Mouse (Mus musculus) CH12.LX (cell line): Measurements from ENCODE around the gene Stox2. TPM values are rescaled to one million over a fixed set of nuclear protein-coding genes. Genes with fewer than 3 reads are reported as not detected.

Source experiments
- DNase-seq: peaks from one replicate; pipeline ENCODE4 v3.0.0-alpha.2; 2013; ENCODE audit errors: extremely low read depth
- H3K27ac ChIP-seq: 2 replicates; pipeline ENCODE4 v1.5.1; 2012; ENCODE audit warnings: low read depth, mild to moderate bottlenecking, control low read depth, moderate library complexity; ENCODE audit not compliant: insufficient read depth
- H3K27me3 ChIP-seq: replicated peaks from 2 replicates; pipeline ENCODE3; 2012; ENCODE audit warnings: inconsistent platforms
- H3K36me3 ChIP-seq, 2 experiments: replicated peaks in 1 of 2; 2 replicates each; pipeline versions ENCODE3 to v1.6.1; 2012; ENCODE audit warnings: inconsistent platforms in 1 of 2, low read length in 1 of 2, mild to moderate bottlenecking in 1 of 2, mixed read lengths in 1 of 2, moderate library complexity in 1 of 2; ENCODE audit not compliant: control insufficient read depth in 1 of 2, insufficient read depth in 1 of 2
- H3K4me1 ChIP-seq, 2 experiments: 2 replicates each; pipeline ENCODE4 v1.6.1; 2012; ENCODE audit warnings: inconsistent platforms in 1 of 2, moderate library complexity in 1 of 2; ENCODE audit not compliant: insufficient read depth in 2 of 2, control insufficient read depth in 1 of 2
- H3K4me2 ChIP-seq: 2 replicates; pipeline ENCODE4 v1.6.1; 2012; ENCODE audit warnings: low read depth, mild to moderate bottlenecking, control low read depth; ENCODE audit not compliant: poor library complexity, insufficient read depth, severe bottlenecking
- H3K4me3 ChIP-seq, 3 experiments: fragments of 150-350 bp in 1 of 3; sonication (generic) in 1 of 3; replicated peaks in 1 of 3; 2 replicates each; pipeline versions ENCODE3 to v1.5.1; 2011 to 2012; ENCODE audit warnings: low read depth in 2 of 3, low read length in 2 of 3, mild to moderate bottlenecking in 2 of 3, moderate library complexity in 2 of 3, control low read depth in 1 of 3, improper control_type of control experiment in 1 of 3, inconsistent platforms in 1 of 3, mixed read lengths in 1 of 3; ENCODE audit not compliant: poor library complexity in 1 of 3
- H3K79me2 ChIP-seq: replicated peaks from 2 replicates; pipeline ENCODE4 v1.6.1; 2012; ENCODE audit warnings: mild to moderate bottlenecking, moderate library complexity; ENCODE audit not compliant: control insufficient read depth, poor library complexity, insufficient read depth, severe bottlenecking; ENCODE audit errors: extremely low read depth
- H3K9ac ChIP-seq: 2 replicates; pipeline ENCODE4 v1.6.1; 2012; ENCODE audit warnings: low read depth, mild to moderate bottlenecking, control low read depth, moderate library complexity; ENCODE audit not compliant: insufficient read depth
- H3K9me3 ChIP-seq: replicated peaks from 2 replicates; pipeline ENCODE3; 2012; ENCODE audit warnings: low read length, inconsistent platforms, mixed read lengths
- CHD2 ChIP-seq: IDR thresholded peaks from 2 replicates; pipeline ENCODE4 v1.6.1; 2011; ENCODE audit warnings: low read length, improper control_type of control experiment
- CTCF ChIP-seq, 2 experiments: IDR thresholded peaks in 1 of 2; conservative IDR thresholded peaks in 1 of 2; 2 replicates each; pipeline ENCODE4 v1.5.1; 2011 to 2012; ENCODE audit warnings: low read depth in 2 of 2, low read length in 2 of 2, improper control_type of control experiment in 1 of 2, inconsistent platforms in 1 of 2, mild to moderate bottlenecking in 1 of 2, moderate library complexity in 1 of 2
- E2F4 ChIP-seq: IDR thresholded peaks from 2 replicates; pipeline ENCODE4 v1.6.1; 2011; ENCODE audit warnings: low read depth, low read length, improper control_type of control experiment; ENCODE audit not compliant: insufficient replicate concordance
- ELF1 ChIP-seq: IDR thresholded peaks from 2 replicates; pipeline ENCODE4 v1.6.1; 2014; ENCODE audit warnings: low read depth, mild to moderate bottlenecking, inconsistent platforms, low read length, improper control_type of control experiment
- EP300 ChIP-seq: IDR thresholded peaks from 2 replicates; pipeline ENCODE4 v1.6.1; 2011; ENCODE audit warnings: low read length, improper control_type of control experiment
- ETS1 ChIP-seq: conservative IDR thresholded peaks from 2 replicates; pipeline ENCODE4 v1.6.1; 2012; ENCODE audit warnings: low read depth, mild to moderate bottlenecking, inconsistent platforms, low read length, improper control_type of control experiment, moderate library complexity
- GABPA ChIP-seq: IDR thresholded peaks from 2 replicates; pipeline ENCODE4 v1.6.1; 2012; ENCODE audit warnings: low read depth, low read length, improper control_type of control experiment, inconsistent platforms; ENCODE audit not compliant: insufficient replicate concordance
- HCFC1 ChIP-seq: IDR thresholded peaks from 2 replicates; pipeline ENCODE4 v1.6.1; 2012; ENCODE audit warnings: low read depth, mild to moderate bottlenecking, inconsistent platforms, low read length, improper control_type of control experiment
- JUND ChIP-seq: conservative IDR thresholded peaks from 2 replicates; pipeline ENCODE4 v1.6.1; 2011; ENCODE audit warnings: low read depth, low read length, improper control_type of control experiment
- KAT2A ChIP-seq: IDR thresholded peaks from 2 replicates; pipeline ENCODE4 v1.6.1; 2012; ENCODE audit warnings: low read length, improper control_type of control experiment, inconsistent platforms; ENCODE audit not compliant: insufficient replicate concordance
- MAX ChIP-seq: IDR thresholded peaks from 2 replicates; pipeline ENCODE4 v1.6.1; 2011; ENCODE audit warnings: low read length, improper control_type of control experiment
- MAZ ChIP-seq: IDR thresholded peaks from 2 replicates; pipeline ENCODE4 v1.6.1; 2012; ENCODE audit warnings: low read depth, mild to moderate bottlenecking, inconsistent platforms, low read length, improper control_type of control experiment, moderate library complexity
- MEF2A ChIP-seq: IDR thresholded peaks from 2 replicates; pipeline ENCODE4 v1.6.1; 2014; ENCODE audit warnings: low read depth, mild to moderate bottlenecking, inconsistent platforms, low read length, improper control_type of control experiment, borderline replicate concordance
- MXI1 ChIP-seq: IDR thresholded peaks from 2 replicates; pipeline ENCODE4 v1.6.1; 2011; ENCODE audit warnings: mild to moderate bottlenecking, low read depth, low read length, improper control_type of control experiment
- MYC ChIP-seq: IDR thresholded peaks from 2 replicates; pipeline ENCODE4 v1.6.1; 2011; ENCODE audit warnings: low read depth, mild to moderate bottlenecking, improper control_type of control experiment, low read length
- NELFE ChIP-seq: IDR thresholded peaks from 2 replicates; pipeline ENCODE4 v1.6.1; 2011; ENCODE audit warnings: low read depth, low read length, improper control_type of control experiment
- PAX5 ChIP-seq: IDR thresholded peaks from 2 replicates; pipeline ENCODE4 v1.6.1; 2012; ENCODE audit warnings: low read length, inconsistent platforms, mixed read lengths
- POLR2AphosphoS2 ChIP-seq: IDR thresholded peaks from 2 replicates; pipeline ENCODE4 v1.6.1; 2011; ENCODE audit warnings: low read depth, low read length, improper control_type of control experiment
- RAD21 ChIP-seq: IDR thresholded peaks from 2 replicates; pipeline ENCODE4 v1.6.1; 2011; ENCODE audit warnings: low read depth, mild to moderate bottlenecking, low read length, improper control_type of control experiment, moderate library complexity
- RCOR1 ChIP-seq: conservative IDR thresholded peaks from 2 replicates; pipeline ENCODE4 v1.6.1; 2012; ENCODE audit warnings: low read depth, mild to moderate bottlenecking, inconsistent platforms, low read length, improper control_type of control experiment
- SIN3A ChIP-seq: IDR thresholded peaks from 2 replicates; pipeline ENCODE4 v1.6.1; 2012; ENCODE audit warnings: low read length, improper control_type of control experiment, inconsistent platforms
- SMC3 ChIP-seq: IDR thresholded peaks from 2 replicates; pipeline ENCODE4 v1.6.1; 2011; ENCODE audit warnings: low read depth, low read length, improper control_type of control experiment
- TBP ChIP-seq: conservative IDR thresholded peaks from 2 replicates; pipeline ENCODE4 v1.6.1; 2011; ENCODE audit warnings: low read depth, low read length, improper control_type of control experiment
- TCF12 ChIP-seq: IDR thresholded peaks from 2 replicates; pipeline ENCODE4 v1.6.1; 2014; ENCODE audit warnings: low read depth, mild to moderate bottlenecking, inconsistent platforms, low read length, improper control_type of control experiment
- USF1 ChIP-seq: IDR thresholded peaks from 2 replicates; pipeline ENCODE4 v1.6.1; 2014; ENCODE audit warnings: low read depth, mild to moderate bottlenecking, inconsistent platforms, low read length, improper control_type of control experiment
- ZC3H11A ChIP-seq: IDR thresholded peaks from 2 replicates; pipeline ENCODE4 v1.6.1; 2012; ENCODE audit warnings: low read depth, mild to moderate bottlenecking, inconsistent platforms, low read length, improper control_type of control experiment
- ZKSCAN1 ChIP-seq: IDR thresholded peaks from 2 replicates; pipeline ENCODE4 v1.6.1; 2012; ENCODE audit warnings: low read depth, inconsistent platforms, low read length, improper control_type of control experiment, borderline replicate concordance
- ZNF384 ChIP-seq: IDR thresholded peaks from 2 replicates; pipeline ENCODE4 v1.6.1; 2012; ENCODE audit warnings: low read depth, low read length, improper control_type of control experiment, inconsistent platforms
- dilution Hi-C: fragments of 300-500 bp; cut with MboI; formaldehyde crosslinking; loops from 2 replicates; pipeline ENCODE4 v1.14.3; 2020; ENCODE audit warnings: low sequenced_read_pairs; ENCODE audit not compliant: extremely low pct_unique_long_range_greater_than_20kb, extremely low pct_ligation_motif_present
- in situ Hi-C: fragments of 300-500 bp; cut with MboI; formaldehyde crosslinking; loops from 3 replicates; pipeline ENCODE4 v1.14.3; 2019; ENCODE audit warnings: low sequenced_read_pairs, low pct_ligation_motif_present, low pct_unique_long_range_greater_than_20kb, mixed read lengths
- polyA plus RNA-seq: library from polyadenylated mRNA; unstranded; fragments of >175 nt; gene quantifications from 2 replicates; pipeline ENCODE4 v1.2.1, GENCODE M21; 2012; ENCODE audit warnings: low read depth; ENCODE audit not compliant: insufficient read length
- total RNA-seq, 2 experiments: library from RNA; depleted of rRNA; stranded (reverse); fragments of 300-350 nt in 1 of 2; fragments of >200 nt in 1 of 2; gene quantifications; 2 replicates each; pipeline ENCODE4 v1.2.3; 2012 to 2014

Gene Stox2
- total and polyA plus RNA-seq, 3 experiments: 0.23 to 1.0 (median 0.42) TPM

DNA sequence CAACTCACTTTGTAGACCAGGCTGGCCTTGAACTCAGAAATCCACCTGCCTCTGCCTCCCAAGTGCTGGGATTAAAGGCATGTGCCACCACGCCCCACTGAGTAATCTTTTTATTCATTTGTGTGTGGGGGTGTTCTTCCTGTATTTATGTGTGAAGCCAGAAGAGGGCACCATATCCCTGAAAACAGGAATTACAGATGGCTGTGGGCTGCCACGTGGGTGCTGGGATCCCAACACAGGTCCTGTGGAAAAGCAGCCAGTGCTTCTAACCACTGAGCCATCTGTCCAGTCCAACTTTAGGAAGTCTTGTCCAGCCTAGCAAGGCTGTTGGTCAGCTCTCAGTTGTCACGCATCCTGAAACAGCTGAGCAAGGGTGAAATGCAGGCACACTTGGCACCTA lies 41.1 kb upstream of the Stox2 start:
- H3K27ac ChIP-seq: no peak overlapping the region
- H3K4me2 ChIP-seq: no peak overlapping the region
- H3K27me3 ChIP-seq: no peaks in the 10 kb centered on the region
- DNase-seq: no peak
- no peaks in the 10 kb centered on the region for H3K4me1 ChIP-seq
- no peak overlapping the region for H3K9ac ChIP-seq
- dilution Hi-C loops: no loop called here
- no peak for TF ChIP-seq RAD21
- TF ChIP-seq ELF1: no peak
- no peak for TF ChIP-seq TBP
- no peak for TF ChIP-seq TCF12
- no peak for TF ChIP-seq JUND
- TF ChIP-seq E2F4: no peak
- no peak for TF ChIP-seq MXI1
- TF ChIP-seq POLR2AphosphoS2: no peak
- TF ChIP-seq ZC3H11A: no peak
- no peak for TF ChIP-seq MAZ
- no peak for TF ChIP-seq MEF2A
- TF ChIP-seq MAX: no peak
- no peak for TF ChIP-seq EP300
- TF ChIP-seq SIN3A: no peak
- TF ChIP-seq ZNF384: no peak
- no peak for TF ChIP-seq RCOR1
- no peak for TF ChIP-seq GABPA
- no peak for TF ChIP-seq MYC
- TF ChIP-seq KAT2A: no peak
- no peak for TF ChIP-seq ZKSCAN1
- TF ChIP-seq, all 38 proteins: peak for 0
- Histone ChIP-seq H3K9me3 (peaks cover 6% of the 10 kb centered on the region), H3K36me3 (peaks cover 25 to 43% of the 10 kb centered on the region in 2 experiments), H3K79me2 (no peaks in the 10 kb centered on the region), H3K4me3 (no peak overlapping the region)
- in situ Hi-C loops: no loop called here

DNA sequence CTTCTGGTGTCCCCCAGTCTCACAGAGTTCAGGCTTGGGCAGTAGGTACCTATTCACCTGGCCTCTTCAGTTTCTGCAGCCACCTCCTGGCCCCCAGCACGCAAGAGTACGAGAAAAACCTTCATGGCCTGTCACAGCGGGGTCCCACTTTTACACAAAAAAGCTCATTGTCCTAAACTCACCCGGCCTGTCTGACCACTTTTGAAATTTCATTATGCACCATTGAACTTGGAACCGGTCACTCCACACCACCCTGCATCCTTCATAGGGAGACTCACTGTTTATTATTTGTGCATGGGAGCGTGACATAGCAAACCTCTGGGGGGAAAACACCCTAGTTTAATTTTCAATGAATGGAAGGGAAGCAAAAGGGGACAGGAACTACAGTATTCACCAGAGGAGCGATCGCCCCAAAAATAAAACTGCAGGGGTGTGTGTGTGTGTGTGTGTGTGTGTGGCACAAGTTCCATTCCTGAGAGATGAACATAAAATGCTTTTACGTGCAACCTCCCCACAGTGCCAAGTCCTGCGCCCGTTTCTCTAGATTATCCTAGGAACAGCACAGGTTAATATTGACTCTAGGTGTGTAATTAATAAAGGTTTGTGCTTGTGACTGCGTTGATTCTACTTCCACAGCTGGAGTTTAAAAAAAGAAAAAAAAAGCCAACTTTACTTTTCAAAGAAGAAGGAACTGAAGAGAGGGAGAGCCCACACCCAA lies 36.4 kb upstream of the Stox2 start:
- Histone ChIP-seq H3K27me3 (no peaks in the 10 kb centered on the region), H3K9ac (no peak overlapping the region), H3K4me1 (no peaks in the 10 kb centered on the region), H3K4me3 (no peak overlapping the region), H3K27ac (no peak overlapping the region), H3K36me3 (peaks cover 0 to 4% of the 10 kb centered on the region in 2 experiments), H3K79me2 (no peaks in the 10 kb centered on the region), H3K9me3 (peaks cover 3% of the 10 kb centered on the region), H3K4me2 (no peak overlapping the region)
- in situ Hi-C loops (no loop called here), dilution Hi-C loops (no loop called here)
- TF ChIP-seq NELFE (no peak), CHD2 (no peak), USF1 (no peak), MAX (no peak), SMC3 (no peak), ZNF384 (no peak), E2F4 (no peak), HCFC1 (no peak), JUND (no peak), ETS1 (no peak), ZC3H11A (no peak), PAX5 (no peak), TCF12 (no peak), CTCF (conservative IDR thresholded peaks at IDR 0.05 in 1 of 2, IDR thresholded peaks at IDR 0.05 in 1 of 2; ENCODE audit: low read depth in 2 of 2, low read length in 2 of 2) (no peak)
- no peak for DNase-seq
